Mouse (Mus musculus) frontal cortex, postnatal 36 days (tissue): Measurements from ENCODE around the gene Rab3b.
A peak's percentile ranks its signal among the peaks of the same experiment; 100 is the strongest.

Experiments
- DNase-seq, 2 experiments: peaks; one replicate each; pipeline ENCODE4 v3.0.0; 2022; ENCODE audit warnings: low spot score in 2 of 2

Rab3b gene

DNA sequence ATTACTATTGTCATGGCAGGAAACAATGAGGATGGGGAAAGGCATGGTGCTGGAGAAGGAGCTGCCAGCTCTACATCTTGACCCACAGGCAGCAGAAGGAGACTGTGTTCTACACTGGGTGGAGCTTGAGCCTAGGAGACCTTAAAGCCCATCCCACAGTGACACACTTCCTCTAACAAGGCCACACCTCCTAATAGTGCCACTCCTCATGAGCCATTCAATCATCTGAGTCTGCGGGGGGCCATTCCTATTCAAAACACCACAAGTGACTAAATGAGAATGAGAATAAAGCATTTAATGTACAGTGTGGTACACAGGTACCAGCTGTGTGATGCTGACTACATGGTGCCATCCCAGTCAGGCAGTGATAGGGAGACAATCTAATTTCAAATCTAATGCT lies 71.3 kb downstream of the Rab3b start:
- DNase-seq, result no peak

DNA sequence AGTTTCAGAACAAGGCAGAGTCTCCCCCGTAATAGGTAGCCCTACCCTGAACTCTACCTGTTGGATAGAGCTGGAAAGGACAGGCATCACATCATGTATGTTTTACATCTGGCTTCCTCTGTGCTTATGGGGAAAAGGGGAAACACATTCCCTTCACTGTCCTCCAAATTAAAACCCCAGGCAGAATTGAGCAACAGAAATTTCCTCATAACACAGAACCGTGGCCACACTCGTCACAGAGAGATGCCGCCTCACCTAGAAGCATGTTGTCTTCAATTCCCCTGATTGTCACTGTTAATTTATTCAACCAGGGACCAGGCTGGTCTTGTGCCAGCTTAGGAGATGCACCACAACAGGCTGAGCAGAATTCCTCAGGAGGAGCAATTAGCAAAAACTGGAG lies 72.8 kb downstream of the Rab3b start:
- no peak for DNase-seq

DNA sequence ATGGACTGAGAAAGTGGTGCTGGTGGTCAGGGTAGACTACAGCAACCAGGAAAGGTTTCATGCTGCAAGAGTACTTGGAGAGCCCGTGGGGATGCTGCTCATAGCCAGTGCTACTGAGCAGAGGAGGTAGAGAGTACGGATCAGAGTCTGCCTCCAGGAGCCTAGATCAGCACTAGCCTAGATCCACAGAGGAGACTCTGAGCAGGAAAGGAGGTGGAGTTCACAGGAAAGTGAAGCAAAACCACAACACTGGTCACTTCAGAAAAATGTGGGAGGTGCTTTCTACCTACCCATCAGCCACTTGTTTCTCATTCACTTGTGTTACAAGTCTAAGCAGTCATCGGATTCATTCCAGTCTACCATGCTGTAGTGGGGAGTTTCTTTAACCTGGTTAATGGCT lies 80.8 kb downstream of the Rab3b start:
- no peak for DNase-seq

DNA sequence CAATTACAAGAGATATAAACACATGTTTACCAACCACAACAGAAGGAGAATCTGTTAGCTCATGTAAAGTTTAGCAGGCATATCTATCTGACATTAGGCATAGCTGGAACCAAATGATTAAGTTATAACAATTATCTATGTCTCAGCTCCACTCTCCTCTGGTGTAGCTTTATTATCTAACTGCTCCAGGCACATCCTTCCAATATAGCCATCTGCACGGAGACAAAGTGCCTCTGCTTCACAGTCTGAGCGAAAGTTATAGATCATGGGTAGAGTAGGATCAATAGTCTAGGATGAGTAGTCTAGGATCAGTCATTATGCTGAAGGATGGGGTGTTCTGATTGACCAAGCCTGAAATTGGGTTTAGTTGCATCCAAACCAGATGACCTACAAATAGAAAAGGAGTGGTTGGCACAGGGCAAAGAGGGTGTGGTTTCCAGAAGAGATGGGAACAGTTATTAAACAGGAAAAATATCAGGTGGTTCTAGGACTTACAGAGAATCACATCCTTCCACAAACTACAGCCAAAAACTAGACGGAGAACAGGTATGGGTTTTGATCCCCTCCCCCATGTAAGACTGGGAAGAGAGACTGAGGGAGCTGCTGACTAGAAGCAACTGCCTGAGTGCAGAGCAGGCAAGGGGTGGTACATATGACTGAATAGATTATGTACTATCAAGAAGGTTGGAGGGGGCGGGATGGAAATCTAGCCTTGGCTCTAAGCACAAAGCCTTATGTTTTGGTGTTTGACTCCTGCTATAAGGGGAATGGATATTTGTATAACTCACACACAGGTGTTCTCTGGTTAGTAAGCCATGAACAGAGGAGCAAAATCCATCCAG lies 82.0 kb downstream of the Rab3b start:
- DNase-seq, result no peak

DNA sequence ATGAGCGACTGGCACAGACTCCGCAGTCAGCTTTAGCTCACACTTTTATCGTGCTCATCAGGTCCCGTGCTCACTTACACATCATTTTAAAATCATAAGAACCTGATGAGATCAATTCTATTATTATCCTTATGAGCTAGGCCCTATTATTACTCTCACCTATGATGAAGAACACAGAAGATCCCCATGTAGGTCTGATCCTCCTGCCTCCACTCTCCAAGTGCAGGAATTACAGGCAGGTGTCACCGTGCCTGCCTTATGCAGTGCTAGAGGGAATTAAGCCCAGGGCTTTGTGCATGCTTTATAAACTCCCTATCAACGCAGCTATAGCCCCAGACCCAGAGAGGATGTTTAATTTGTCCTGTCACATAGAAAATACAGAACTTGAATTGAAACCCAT lies 84.2 kb downstream of the Rab3b start:
- DNase-seq, result no peak

DNA sequence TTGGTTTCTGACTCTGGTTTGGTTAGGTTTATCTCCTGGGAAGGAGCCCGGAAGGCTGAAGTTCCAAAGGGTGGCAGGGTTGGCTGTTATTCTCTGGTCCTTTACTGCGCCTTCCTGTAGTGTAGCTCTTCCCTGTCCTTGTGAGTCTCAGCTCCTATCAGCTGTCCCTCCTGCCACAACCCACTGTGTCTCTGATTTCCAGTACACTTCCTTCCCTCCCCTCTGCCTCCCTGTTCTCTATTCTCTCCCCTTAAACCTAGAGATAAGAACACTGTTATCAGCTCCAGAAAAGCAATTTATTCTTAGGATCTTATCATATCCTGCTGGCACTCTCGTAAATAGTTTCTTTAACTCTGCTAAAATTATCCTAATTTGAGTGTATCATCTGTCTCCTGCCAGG lies 90.7 kb downstream of the Rab3b start:
- no peak for DNase-seq

DNA sequence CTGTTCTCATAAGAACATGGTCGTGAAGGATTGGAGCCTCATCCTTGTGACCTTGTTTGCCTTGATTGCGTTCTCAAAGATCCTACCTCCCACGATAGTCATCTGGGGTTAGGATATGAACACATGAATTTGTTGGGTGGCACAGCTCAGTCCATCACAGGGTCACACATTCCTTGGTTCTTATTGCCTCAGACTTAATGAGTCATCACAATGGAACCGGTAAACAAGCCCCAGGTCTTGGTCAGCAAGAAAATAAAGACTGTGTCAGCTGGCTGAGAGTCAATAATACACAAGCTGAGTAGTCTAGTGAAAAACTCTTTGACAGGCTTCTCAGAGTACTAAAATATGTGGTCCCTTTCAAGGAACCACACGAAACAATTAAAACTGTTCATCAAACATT lies 92.2 kb downstream of the Rab3b start:
- DNase-seq, result no peak

DNA sequence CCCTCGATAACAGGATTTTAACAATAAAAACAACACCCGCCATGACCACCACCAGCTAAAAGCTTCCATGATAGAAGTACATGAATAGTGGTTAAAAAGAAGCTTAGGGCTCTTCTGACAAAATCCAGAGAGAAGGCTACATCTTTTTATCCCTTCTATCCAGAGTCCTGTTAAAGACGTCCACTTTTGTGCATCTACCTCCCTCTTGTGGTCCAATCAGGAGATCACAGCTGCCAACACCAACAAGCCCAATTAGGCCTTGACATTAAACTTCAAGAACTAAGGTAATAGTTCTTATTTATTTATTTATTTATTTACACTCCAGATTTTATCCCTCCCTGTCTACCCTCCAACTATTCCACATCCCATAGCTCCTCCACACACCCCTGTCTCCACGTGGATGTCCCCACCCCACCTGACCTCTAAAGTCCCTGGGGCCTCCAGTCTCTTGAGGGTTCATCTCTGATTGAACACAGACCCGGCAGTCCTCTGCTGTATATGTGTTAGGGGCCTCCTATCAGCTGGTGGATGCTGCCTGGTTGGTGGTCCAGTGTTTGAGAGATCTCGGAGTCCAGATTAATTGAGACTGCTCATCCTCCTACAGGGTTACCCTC lies 97.7 kb downstream of the Rab3b start:
- peak; percentile 38 to 73 for DNase-seq

DNA sequence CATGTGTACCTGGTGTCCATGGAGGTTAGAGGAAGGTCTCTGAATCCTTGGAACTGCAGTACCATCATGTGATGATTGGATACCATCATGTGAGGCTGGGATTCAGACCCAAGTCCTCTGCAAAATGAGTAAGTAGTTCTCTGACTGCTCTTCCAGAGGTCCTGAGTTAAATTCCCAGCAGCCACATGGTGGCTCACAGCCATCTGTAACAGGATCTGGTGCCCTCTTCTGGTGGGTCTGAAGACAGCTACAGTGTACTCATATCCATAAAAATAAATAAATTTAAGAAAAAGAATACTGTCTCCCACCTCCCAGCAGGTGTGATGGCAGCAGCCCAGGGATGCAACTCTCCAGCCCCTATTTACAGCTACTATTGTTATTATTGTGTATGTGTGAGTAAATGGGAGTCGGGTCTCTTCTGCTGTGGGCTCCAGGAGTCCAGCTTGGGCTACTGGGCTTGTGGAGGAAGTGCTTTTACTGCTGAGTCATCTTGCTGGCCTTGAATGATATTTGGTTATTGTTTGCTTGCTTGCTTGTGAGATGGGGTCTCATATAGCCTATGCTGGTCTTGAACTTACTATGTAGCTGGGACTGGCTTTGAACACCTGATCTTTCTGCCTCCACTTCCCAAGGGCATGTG lies 108.1 kb downstream of the Rab3b start:
- no peak for DNase-seq

DNA sequence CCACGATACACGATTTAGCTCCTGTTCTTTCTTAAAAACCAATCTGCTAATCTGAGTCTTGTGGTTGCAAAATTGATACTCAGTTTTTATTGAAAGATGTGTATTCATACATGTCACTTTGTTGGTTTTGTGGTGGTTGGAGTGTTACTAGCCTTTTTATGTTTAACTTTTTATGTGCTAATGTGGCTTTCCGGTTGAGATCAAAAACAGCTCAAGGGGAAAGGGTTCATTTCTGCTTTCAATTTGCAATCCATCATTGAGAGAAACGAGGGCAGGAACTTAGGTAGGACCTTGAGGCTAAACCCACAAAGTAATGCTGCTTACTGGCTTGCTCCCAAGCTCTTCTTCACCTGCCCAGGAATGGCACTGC lies 108.6 kb downstream of the Rab3b start:
- DNase-seq, result no peak

DNA sequence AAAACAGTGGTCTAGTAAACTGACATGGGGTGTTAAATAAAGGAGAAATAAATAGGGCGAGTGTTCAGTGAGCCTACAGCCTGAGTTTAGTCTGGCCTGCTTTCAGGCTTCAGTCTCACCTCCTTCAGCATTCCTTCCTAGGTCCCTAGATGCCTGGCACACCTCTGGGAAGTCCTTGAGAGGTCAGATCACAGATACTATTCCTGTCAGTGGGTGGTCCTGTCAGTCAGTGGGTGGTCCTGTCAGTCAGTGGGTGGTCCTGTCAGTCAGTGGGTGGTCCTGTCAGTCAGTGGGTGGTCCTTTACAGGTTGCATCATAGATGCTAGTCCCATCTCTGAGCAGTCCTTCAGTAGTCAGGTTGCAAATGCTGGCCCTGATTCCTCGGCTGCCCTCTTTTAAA lies 110.6 kb downstream of the Rab3b start:
- no peak for DNase-seq

DNA sequence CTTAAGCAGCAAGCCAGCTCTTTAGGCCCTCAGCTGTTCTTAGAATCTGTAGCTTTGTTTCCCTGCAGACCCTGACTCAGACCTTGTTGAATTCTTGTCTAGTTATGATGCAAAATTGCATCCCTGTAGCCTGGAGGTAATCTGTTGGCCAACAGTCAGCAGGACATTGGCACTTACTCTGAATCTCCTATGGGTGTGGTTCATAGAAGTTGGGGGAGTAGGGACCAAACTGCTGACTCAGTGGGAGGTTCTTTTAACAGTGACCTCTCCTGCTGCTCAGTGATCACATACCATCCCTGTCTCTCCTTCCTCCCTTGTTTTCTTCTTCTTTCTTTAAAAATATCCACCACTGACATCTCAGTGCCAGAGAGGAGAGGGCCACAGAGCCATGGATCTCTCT lies 111.2 kb downstream of the Rab3b start:
- DNase-seq, result no peak

DNA sequence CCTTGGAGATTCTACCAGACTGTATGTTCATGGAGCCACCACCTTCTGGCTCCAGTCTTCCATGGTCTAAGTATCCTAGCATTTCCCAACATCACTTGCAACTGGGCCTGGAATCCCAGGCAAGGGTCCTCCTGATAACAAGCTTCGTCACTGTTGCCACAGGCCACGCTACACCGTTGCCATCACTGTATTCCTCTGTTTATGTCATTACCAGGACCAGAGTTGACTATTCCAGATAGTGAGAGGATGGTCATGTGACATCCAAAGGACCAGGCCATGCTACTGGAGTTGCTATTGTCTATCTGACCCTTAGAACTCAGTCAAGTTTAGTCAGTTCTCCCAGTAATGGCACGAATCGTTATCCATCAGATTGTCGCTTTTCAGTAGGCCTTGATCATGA lies 111.7 kb downstream of the Rab3b start:
- DNase-seq, result no peak

DNA sequence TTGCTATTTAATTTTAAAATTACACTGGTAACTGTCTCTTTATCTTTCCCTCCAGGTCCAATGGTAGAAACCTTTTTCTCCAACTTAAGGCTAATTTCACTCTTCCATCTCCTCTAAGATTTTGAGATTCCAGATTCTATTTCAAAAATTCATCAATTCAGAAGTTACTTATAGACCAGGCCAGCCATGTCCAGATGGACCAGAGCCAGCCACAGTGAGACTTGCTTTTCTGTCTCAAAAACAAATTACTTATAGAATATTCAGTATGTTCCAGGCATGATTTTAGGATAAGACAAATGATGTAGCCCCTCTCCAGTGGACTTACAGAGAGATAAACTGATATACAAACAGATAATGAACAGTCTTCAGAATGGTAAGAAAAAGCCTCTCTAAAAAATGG lies 112.9 kb downstream of the Rab3b start:
- no peak for DNase-seq
